Mouse (Mus musculus): Measurements from ENCODE around the gene Txn1. TPM values are rescaled to one million over a fixed set of nuclear protein-coding genes. Genes with fewer than 3 reads are reported as not detected.

The Txn1 gene
- polyA plus RNA-seq, 1 experiment, result 381 TPM

DNA sequence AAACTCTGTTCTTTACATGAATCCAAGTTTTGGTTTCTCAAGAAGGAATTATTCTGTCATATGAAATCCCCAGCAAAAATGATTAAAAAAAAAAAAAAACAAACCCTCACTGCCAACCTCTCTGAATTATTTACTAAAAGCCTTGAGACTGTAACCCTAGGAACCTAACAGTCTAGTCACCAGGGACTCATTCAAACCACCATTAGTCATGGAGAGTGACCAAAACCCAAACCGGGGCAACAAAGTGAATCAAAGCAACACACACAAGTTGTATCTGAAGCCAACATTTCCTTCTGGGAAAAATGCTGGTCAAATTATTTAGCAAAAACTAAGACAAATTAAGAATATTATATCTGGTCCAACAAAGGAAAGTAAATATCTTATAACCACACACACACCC is 3.3 kb downstream of the Txn1 start:
- Histone ChIP-seq H3K4me3 (no peak overlapping the region), H3K79me2 (ENCODE audit: control insufficient read depth, insufficient read depth) (peaks cover 67% of the 10 kb centered on the region), H3K4me2 (ENCODE audit: low read depth) (peak overlapping the region; percentile 88), H3ac (ENCODE audit: control insufficient read depth, insufficient read length) (no peak overlapping the region), H3K27me3 (ENCODE audit: control insufficient read depth, insufficient read depth, insufficient read length) (no peaks in the 10 kb centered on the region), H3K36me3 (ENCODE audit: control insufficient read depth, insufficient read depth) (peaks cover 39% of the 10 kb centered on the region)
- TF ChIP-seq MYOD1 (IDR thresholded peaks at IDR 0.05; ENCODE audit: control insufficient read depth in 1 of 3, insufficient read length in 2 of 3, low read depth in 2 of 3) (no peak), TCF12 (IDR thresholded peaks at IDR 0.05; ENCODE audit: insufficient read depth, poor library complexity, severe bottlenecking) (no peak), TCF3 (IDR thresholded peaks at IDR 0.05; ENCODE audit: insufficient read length, low read depth) (no peak), MAX (IDR thresholded peaks at IDR 0.05; ENCODE audit: low read depth) (no peak), POLR2AphosphoS2 (IDR thresholded peaks at IDR 0.05; ENCODE audit: insufficient read length, low read depth) (no peak), USF1 (IDR thresholded peaks at IDR 0.05; ENCODE audit: low read depth) (no peak), REST (IDR thresholded peaks at IDR 0.05; ENCODE audit: insufficient read depth, insufficient read length) (no peak), E2F4 (IDR thresholded peaks at IDR 0.05; ENCODE audit: insufficient read depth) (no peak), POLR2A (IDR thresholded peaks at IDR 0.05; ENCODE audit: insufficient read length, low read depth) (no peak), SRF (IDR thresholded peaks at IDR 0.05; ENCODE audit: control insufficient read depth, insufficient read length, low read depth) (no peak), MYOG (IDR thresholded peaks at IDR 0.05; ENCODE audit: control insufficient read depth in 1 of 3, insufficient read depth in 1 of 3, insufficient read length in 2 of 3, low read depth in 2 of 3) (no peak), CEBPB (IDR thresholded peaks at IDR 0.05; ENCODE audit: insufficient read depth, poor library complexity, severe bottlenecking) (no peak)

DNA sequence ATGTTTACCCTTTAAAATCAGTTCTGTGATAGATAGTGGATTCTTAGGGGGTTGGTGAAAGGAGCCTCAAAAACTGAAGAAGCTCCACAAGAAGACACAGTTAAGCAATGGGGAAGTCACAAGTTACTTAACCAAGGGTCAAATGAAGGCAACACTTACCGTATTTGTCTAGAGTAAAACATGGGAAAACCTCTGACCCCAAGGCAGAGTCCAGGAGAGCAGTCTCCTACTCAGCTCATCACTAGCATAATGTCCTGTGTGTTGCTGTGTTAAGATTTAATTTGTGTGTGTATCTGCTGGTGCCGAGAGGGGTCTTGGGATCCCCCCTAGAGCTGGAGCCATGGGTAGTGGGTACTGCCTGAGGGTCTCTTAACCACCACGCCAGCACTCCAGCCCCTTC is 3.8 kb downstream of the Txn1 start:
- no peak for TF ChIP-seq POLR2AphosphoS2 (IDR thresholded peaks at IDR 0.05; ENCODE audit: insufficient read length, low read depth)
- no peak for TF ChIP-seq TCF3 (IDR thresholded peaks at IDR 0.05; ENCODE audit: insufficient read length, low read depth)
- H3K4me2 ChIP-seq (ENCODE audit: low read depth), result peak overlapping the region; percentile 88

DNA sequence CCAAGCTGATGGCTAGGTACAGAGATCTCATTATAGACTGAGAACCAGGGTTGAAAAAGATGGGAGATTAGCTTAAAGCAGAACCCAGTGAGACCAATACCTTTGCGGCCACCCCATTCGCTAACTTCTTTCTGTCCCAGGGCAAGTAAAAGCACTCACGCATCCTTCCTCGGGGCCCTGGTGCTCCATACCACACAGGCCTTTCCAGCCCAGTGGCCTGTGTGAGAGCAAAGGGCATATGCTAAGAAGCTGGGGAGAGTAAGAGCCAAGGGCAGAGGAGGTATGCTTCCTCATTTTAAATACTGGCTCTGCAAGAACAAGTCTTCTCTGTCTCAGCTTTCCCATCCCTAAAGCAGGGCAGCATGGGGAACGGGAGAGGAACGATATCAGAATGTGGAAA is 6.3 kb downstream of the Txn1 start:
- no peak overlapping the region for H3K4me2 ChIP-seq (ENCODE audit: low read depth)
- no peak overlapping the region for H3K4me3 ChIP-seq
- peaks cover 57% of the 10 kb centered on the region for H3K79me2 ChIP-seq (ENCODE audit: control insufficient read depth, insufficient read depth)
- TF ChIP-seq POLR2A (IDR thresholded peaks at IDR 0.05; ENCODE audit: insufficient read length, low read depth), result no peak
- no peak for TF ChIP-seq MAX (IDR thresholded peaks at IDR 0.05; ENCODE audit: low read depth)
- no peak for TF ChIP-seq TCF12 (IDR thresholded peaks at IDR 0.05; ENCODE audit: insufficient read depth, poor library complexity, severe bottlenecking)
- TF ChIP-seq POLR2AphosphoS2 (IDR thresholded peaks at IDR 0.05; ENCODE audit: insufficient read length, low read depth), result no peak
- no peak for TF ChIP-seq REST (IDR thresholded peaks at IDR 0.05; ENCODE audit: insufficient read depth, insufficient read length)
- TF ChIP-seq CEBPB (IDR thresholded peaks at IDR 0.05; ENCODE audit: insufficient read depth, poor library complexity, severe bottlenecking), result no peak
- TF ChIP-seq TCF3 (IDR thresholded peaks at IDR 0.05; ENCODE audit: insufficient read length, low read depth), result no peak
- TF ChIP-seq USF1 (IDR thresholded peaks at IDR 0.05; ENCODE audit: low read depth), result no peak
- TF ChIP-seq MYOD1 (IDR thresholded peaks at IDR 0.05; ENCODE audit: control insufficient read depth in 1 of 3, insufficient read length in 2 of 3, low read depth in 2 of 3), result no peak
- no peak for TF ChIP-seq SRF (IDR thresholded peaks at IDR 0.05; ENCODE audit: control insufficient read depth, insufficient read length, low read depth)
- TF ChIP-seq E2F4 (IDR thresholded peaks at IDR 0.05; ENCODE audit: insufficient read depth), result no peak
- no peak for TF ChIP-seq MYOG (IDR thresholded peaks at IDR 0.05; ENCODE audit: control insufficient read depth in 1 of 3, insufficient read depth in 1 of 3, insufficient read length in 2 of 3, low read depth in 2 of 3)
- H3K27me3 ChIP-seq (ENCODE audit: control insufficient read depth, insufficient read depth, insufficient read length), result no peaks in the 10 kb centered on the region
- no peak overlapping the region for H3ac ChIP-seq (ENCODE audit: control insufficient read depth, insufficient read length)
- peaks cover 65% of the 10 kb centered on the region for H3K36me3 ChIP-seq (ENCODE audit: control insufficient read depth, insufficient read depth)

More for the DNA sequence above, 3.8 kb downstream of the Txn1 start:
- H3K27me3 ChIP-seq (ENCODE audit: control insufficient read depth, insufficient read depth, insufficient read length), result no peaks in the 10 kb centered on the region
- peaks cover 67% of the 10 kb centered on the region for H3K79me2 ChIP-seq (ENCODE audit: control insufficient read depth, insufficient read depth)
- peaks cover 40% of the 10 kb centered on the region for H3K36me3 ChIP-seq (ENCODE audit: control insufficient read depth, insufficient read depth)
- no peak overlapping the region for H3K4me3 ChIP-seq
- no peak overlapping the region for H3ac ChIP-seq (ENCODE audit: control insufficient read depth, insufficient read length)

DNA sequence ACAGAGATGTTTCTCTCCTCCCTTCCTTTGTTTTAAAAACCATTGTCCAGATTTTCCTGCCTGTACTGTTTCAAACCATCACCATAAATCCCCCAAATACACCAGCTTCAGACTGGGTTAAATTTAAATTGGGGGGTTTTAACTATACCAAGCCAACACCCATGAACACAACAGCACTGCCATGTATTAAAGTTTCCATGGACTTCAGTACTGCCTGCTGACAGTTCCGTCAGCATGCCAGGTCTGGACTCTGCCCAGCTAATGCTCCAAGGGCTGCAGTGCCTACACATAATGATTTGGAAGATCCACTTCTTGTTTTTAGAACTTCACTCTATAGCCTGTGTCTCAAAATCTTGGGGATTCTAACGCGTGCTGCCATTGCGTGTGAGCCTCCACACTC is 8.7 kb downstream of the Txn1 start:
- no peak overlapping the region for H3ac ChIP-seq (ENCODE audit: control insufficient read depth, insufficient read length)
- no peaks in the 10 kb centered on the region for H3K27me3 ChIP-seq (ENCODE audit: control insufficient read depth, insufficient read depth, insufficient read length)
- H3K4me2 ChIP-seq (ENCODE audit: low read depth), result no peak overlapping the region
- no peak overlapping the region for H3K4me3 ChIP-seq
- peaks cover 86% of the 10 kb centered on the region for H3K36me3 ChIP-seq (ENCODE audit: control insufficient read depth, insufficient read depth)
- H3K79me2 ChIP-seq (ENCODE audit: control insufficient read depth, insufficient read depth), result peaks cover 33% of the 10 kb centered on the region
- TF ChIP-seq POLR2A (IDR thresholded peaks at IDR 0.05; ENCODE audit: insufficient read length, low read depth) (no peak), MAX (IDR thresholded peaks at IDR 0.05; ENCODE audit: low read depth) (no peak), TCF3 (IDR thresholded peaks at IDR 0.05; ENCODE audit: insufficient read length, low read depth) (no peak), TCF12 (IDR thresholded peaks at IDR 0.05; ENCODE audit: insufficient read depth, poor library complexity, severe bottlenecking) (no peak), REST (IDR thresholded peaks at IDR 0.05; ENCODE audit: insufficient read depth, insufficient read length) (no peak), POLR2AphosphoS2 (IDR thresholded peaks at IDR 0.05; ENCODE audit: insufficient read length, low read depth) (no peak), MYOG (IDR thresholded peaks at IDR 0.05; ENCODE audit: control insufficient read depth in 1 of 3, insufficient read depth in 1 of 3, insufficient read length in 2 of 3, low read depth in 2 of 3) (no peak), MYOD1 (IDR thresholded peaks at IDR 0.05; ENCODE audit: control insufficient read depth in 1 of 3, insufficient read length in 2 of 3, low read depth in 2 of 3) (no peak)

DNA sequence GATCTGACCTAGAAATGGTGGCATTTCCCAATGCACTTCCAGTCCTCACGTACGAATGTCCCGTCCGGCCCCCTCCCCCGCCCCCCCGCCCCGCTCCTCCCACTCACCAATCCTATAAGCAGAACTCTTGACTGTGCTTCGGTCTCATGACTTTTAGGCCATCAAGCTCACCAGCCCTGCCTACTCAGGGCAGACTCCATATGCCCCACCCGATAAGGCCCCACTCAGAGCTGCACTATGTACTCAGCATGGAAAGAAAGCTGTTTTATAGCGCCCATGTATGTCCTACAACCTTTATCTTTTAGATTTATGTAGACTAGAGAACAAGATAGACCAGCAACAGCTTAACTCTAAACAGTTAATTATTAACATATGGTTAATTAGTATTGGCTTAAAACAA is 9.2 kb downstream of the Txn1 start:
- no peak overlapping the region for H3K4me2 ChIP-seq (ENCODE audit: low read depth)
- TF ChIP-seq REST (IDR thresholded peaks at IDR 0.05; ENCODE audit: insufficient read depth, insufficient read length) (no peak), MAX (IDR thresholded peaks at IDR 0.05; ENCODE audit: low read depth) (no peak), USF1 (IDR thresholded peaks at IDR 0.05; ENCODE audit: low read depth) (no peak), CEBPB (IDR thresholded peaks at IDR 0.05; ENCODE audit: insufficient read depth, poor library complexity, severe bottlenecking) (no peak), MYOG (IDR thresholded peaks at IDR 0.05; ENCODE audit: control insufficient read depth in 1 of 3, insufficient read depth in 1 of 3, insufficient read length in 2 of 3, low read depth in 2 of 3) (no peak), TCF12 (IDR thresholded peaks at IDR 0.05; ENCODE audit: insufficient read depth, poor library complexity, severe bottlenecking) (no peak)
- H3K27me3 ChIP-seq (ENCODE audit: control insufficient read depth, insufficient read depth, insufficient read length), result no peaks in the 10 kb centered on the region
- no peak overlapping the region for H3K4me3 ChIP-seq
- peaks cover 29% of the 10 kb centered on the region for H3K79me2 ChIP-seq (ENCODE audit: control insufficient read depth, insufficient read depth)
- peaks cover 89% of the 10 kb centered on the region for H3K36me3 ChIP-seq (ENCODE audit: control insufficient read depth, insufficient read depth)
- no peak overlapping the region for H3ac ChIP-seq (ENCODE audit: control insufficient read depth, insufficient read length)
